Mouse (Mus musculus) embryonic fibroblast, embryonic 13.5 days (primary cell): ENCODE data around the gene Mgat4e.

Experiments used
- CTCF ChIP-seq: IDR thresholded peaks from 2 replicates; pipeline ENCODE4 v1.5.1; 2011; ENCODE audit warnings: mild to moderate bottlenecking, control low read depth, low read length, moderate library complexity, borderline replicate concordance; ENCODE audit not compliant: insufficient read depth
- POLR2A ChIP-seq: IDR thresholded peaks from 2 replicates; pipeline ENCODE4 v1.6.1; 2011; ENCODE audit warnings: low read depth, mild to moderate bottlenecking, control low read depth, low read length, moderate library complexity

DNA sequence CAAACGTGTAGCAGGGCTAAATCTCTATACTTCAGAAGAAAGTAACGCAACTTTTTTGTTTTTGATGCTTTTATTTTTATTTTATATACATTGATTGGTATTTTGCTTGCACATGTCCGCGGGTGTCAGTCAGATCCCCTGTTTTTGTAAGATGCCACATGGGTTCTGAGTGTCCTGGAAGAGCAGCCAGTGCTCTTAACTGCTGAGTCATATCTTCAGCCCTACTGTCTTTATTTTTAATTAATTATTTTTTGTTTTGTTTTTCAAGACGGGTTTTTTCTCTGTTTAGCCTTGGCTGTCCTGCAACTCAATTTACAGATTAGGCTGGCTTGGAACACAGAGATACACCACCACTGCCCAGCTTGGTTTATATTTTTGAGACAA, 24.4 kb upstream of the Mgat4e start:
- TF ChIP-seq POLR2A = no peak
- TF ChIP-seq CTCF = no peak
